Mouse (Mus musculus): ENCODE data around the gene Gm11757. TPM values are rescaled to one million over a fixed set of nuclear protein-coding genes. Genes with fewer than 3 reads are reported as not detected.
"Not testable (repeated sequence)": the region's sequence is repeated elsewhere in the genome, so short reads cannot be mapped to it uniquely, and the experiment has no call there.

Gm11757 gene
- total RNA-seq (2015; ENCODE audit: low replicate concordance) = not detected in 2 replicates
- total RNA-seq (2017; ENCODE audit: low replicate concordance) = not detected in 2 replicates

DNA sequence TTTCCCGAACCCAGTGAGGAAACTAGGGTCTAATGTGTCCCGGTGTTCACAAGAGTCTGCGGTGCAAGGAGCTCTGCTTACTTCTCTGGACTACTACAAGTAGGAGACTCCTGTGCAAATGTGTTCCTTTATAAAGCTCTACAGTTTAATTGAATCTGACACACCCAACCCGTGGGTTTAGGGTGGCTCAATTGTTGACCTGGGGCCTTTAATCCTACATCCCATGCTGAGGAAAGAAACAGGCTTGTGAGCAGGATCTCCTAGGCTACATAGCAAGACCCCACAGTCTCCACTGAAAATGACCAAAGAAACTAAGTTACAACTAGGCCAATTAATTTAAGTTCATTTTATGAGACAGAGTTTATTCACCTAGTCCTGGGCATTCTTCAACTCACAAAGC, at the start of gene Gm11757:
TSS of gene Gm11757 (minus strand) at position 101 of the 400 bp plus-strand sequence.
- not testable (repeated sequence) for ATAC-seq (replicated peaks; ENCODE audit: low FRiP score, poor library complexity, severe bottlenecking)

DNA sequence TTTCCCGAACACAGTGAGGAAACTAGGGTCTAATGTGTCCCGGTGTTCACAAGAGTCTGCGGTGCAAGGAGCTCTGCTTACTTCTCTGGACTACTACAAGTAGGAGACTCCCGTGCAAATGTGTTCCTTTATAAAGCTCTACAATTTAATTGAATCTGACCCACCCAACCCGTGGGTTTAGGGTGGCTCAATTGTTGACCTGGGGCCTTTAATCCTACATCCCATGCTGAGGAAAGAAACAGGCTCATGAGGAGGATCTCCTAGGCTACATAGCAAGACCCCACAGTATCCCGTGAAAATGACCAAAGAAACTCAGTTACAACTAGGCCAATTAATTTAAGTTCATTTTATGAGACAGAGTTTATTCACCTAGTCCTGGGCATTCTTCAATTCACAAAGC, 29.7 kb upstream of the Gm11757 start, which contains the start of gene Gm11756:
TSS of gene Gm11756 (minus strand) at position 101 of the 400 bp plus-strand sequence.
- ATAC-seq (replicated peaks; ENCODE audit: low FRiP score, poor library complexity, severe bottlenecking) = not testable (repeated sequence)

DNA sequence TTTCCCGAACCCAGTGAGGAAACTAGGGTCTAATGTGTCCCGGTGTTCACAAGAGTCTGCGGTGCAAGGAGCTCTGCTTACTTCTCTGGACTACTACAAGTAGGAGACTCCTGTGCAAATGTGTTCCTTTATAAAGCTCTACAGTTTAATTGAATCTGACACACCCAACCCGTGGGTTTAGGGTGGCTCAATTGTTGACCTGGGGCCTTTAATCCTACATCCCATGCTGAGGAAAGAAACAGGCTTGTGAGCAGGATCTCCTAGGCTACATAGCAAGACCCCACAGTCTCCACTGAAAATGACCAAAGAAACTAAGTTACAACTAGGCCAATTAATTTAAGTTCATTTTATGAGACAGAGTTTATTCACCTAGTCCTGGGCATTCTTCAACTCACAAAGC, 14.9 kb upstream of the Gm11757 start, which contains the start of gene Gm13871:
TSS of gene Gm13871 (minus strand) at position 101 of the 400 bp plus-strand sequence.
- ATAC-seq (replicated peaks; ENCODE audit: low FRiP score, poor library complexity, severe bottlenecking) = not testable (repeated sequence)

DNA sequence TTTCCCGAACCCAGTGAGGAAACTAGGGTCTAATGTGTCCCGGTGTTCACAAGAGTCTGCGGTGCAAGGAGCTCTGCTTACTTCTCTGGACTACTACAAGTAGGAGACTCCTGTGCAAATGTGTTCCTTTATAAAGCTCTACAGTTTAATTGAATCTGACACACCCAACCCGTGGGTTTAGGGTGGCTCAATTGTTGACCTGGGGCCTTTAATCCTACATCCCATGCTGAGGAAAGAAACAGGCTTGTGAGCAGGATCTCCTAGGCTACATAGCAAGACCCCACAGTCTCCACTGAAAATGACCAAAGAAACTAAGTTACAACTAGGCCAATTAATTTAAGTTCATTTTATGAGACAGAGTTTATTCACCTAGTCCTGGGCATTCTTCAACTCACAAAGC, 14.7 kb downstream of the Gm11757 start, which contains the start of gene Gm11758:
TSS of gene Gm11758 (minus strand) at position 101 of the 400 bp plus-strand sequence.
- not testable (repeated sequence) for ATAC-seq (replicated peaks; ENCODE audit: low FRiP score, poor library complexity, severe bottlenecking)

Other genes starting within 250 kb of the Gm11757 start
- not detected in 2 replicates for gene Gm11239, start 222.8 kb downstream of the Gm11757 start, total RNA-seq (2015; ENCODE audit: low replicate concordance)
- gene Gm11239, start 222.8 kb downstream of the Gm11757 start, total RNA-seq (2017; ENCODE audit: low replicate concordance) = not detected in 2 replicates
- gene Gm428, start 207.6 kb downstream of the Gm11757 start, total RNA-seq (2015; ENCODE audit: low replicate concordance) = not detected in 2 replicates
- not detected in 2 replicates for gene Gm428, start 207.6 kb downstream of the Gm11757 start, total RNA-seq (2017; ENCODE audit: low replicate concordance)
- gene Rasef, start 100.1 kb downstream of the Gm11757 start, total RNA-seq (2015; ENCODE audit: low replicate concordance) = not detected in 2 replicates
- not detected in 2 replicates for gene Rasef, start 100.1 kb downstream of the Gm11757 start, total RNA-seq (2017; ENCODE audit: low replicate concordance)
- not detected in 2 replicates for gene Gm11758, start 14.8 kb downstream of the Gm11757 start, total RNA-seq (2015; ENCODE audit: low replicate concordance)
- gene Gm11758, start 14.8 kb downstream of the Gm11757 start, total RNA-seq (2017; ENCODE audit: low replicate concordance) = not detected in 2 replicates
- not detected in 2 replicates for gene Gm13871, start 14.8 kb upstream of the Gm11757 start, total RNA-seq (2015; ENCODE audit: low replicate concordance)
- not detected in 2 replicates for gene Gm13871, start 14.8 kb upstream of the Gm11757 start, total RNA-seq (2017; ENCODE audit: low replicate concordance)
- gene Gm11756, start 29.6 kb upstream of the Gm11757 start, total RNA-seq (2015; ENCODE audit: low replicate concordance) = not detected in 2 replicates
- not detected in 2 replicates for gene Gm11756, start 29.6 kb upstream of the Gm11757 start, total RNA-seq (2017; ENCODE audit: low replicate concordance)
- not detected in 2 replicates for gene 2310002L09Rik, start 59.7 kb upstream of the Gm11757 start, total RNA-seq (2015; ENCODE audit: low replicate concordance)
- not detected in 2 replicates for gene 2310002L09Rik, start 59.7 kb upstream of the Gm11757 start, total RNA-seq (2017; ENCODE audit: low replicate concordance)
- gene Frmd3, start 122.3 kb upstream of the Gm11757 start, total RNA-seq (2015; ENCODE audit: low replicate concordance) = not detected in 2 replicates
- not detected in 2 replicates for gene Frmd3, start 122.3 kb upstream of the Gm11757 start, total RNA-seq (2017; ENCODE audit: low replicate concordance)

Measured in erythroid progenitor cell, adult 5-6 weeks (primary cell).